Mouse (Mus musculus): ENCODE measurements around the gene Clca3a1.
A peak's percentile ranks its signal among the peaks of the same experiment; 100 is the strongest.
"Not testable (repeated sequence)": the region's sequence is repeated elsewhere in the genome, so short reads cannot be mapped to it uniquely, and the experiment has no call there.

The Clca3a1 gene

DNA sequence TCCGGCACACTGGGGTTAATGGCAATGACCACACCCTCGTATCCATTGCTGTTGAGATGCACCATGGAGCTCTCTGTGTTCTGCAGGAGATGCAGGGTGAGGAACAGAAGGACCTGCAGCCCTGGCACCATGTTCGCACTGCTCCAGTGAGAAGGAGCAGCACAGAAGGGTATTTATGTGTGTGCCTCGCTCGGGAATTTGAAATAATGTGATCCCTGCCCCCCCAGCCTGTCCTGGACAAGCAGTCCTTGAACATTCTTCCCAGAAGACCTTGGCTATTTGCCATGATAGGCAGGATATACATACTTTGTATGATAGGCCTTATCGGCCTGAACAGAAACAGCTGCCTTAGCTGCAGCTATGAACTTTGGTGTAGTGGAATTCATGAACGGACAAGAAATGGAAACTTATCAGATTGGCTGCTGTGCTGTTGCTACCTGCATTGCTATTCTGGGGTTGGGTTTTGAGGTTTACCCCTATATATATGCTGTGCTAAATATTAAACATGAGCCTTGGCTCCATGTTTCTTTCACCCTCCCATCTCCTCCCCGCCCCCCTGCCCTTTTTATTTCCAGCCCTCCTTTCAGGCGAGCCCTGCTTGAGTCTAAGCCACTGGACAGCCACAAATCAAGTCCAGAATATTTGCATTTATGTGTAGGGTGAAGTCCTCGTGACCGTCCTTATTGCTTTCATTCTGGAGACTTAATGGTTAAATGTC is at the start of gene Clca3a1:
Gene Clca3a1, minus strand, starts transcription at position 386 of the 718 bp plus-strand sequence.
- no peak for DNase-seq (ENCODE audit: low read depth, low spot score)

DNA sequence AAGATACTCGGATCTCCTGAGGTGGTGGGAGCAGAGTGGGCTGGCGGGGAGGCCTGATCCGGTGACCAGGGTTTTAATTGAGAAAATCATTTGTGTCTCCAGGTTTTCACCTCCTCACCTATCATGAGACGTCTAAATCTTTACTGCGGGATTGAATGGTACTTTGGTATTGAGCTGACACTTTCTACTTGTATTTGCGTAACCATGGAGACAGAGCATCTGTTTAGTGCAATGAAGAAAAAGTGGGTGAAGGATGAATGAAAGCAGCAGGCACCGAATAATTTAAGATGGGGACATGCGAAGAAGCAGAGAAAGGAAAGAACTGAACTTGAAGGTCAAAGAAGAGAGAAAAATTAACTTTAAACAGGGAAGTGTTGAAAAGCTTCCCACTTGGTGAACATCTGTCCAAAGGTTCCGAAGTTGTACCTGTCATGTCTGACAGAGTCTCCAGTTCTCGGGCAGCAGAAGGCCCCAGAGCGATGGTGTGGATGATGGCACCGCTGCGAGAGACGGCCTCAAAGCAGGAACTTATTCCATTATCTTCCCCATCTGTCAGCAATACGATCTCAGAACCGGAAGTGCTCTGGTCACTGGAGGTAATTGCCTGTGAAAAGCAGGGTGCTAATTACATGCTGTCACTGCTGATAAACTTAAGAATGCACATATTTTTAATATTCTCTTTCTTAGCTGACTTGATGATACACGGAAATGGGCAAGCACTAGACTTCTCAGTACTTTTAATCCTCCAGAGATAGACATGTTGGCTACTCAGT is 47.6 kb upstream of the Clca3a1 start:
- not testable (repeated sequence) for DNase-seq (ENCODE audit: low read depth, low spot score)

DNA sequence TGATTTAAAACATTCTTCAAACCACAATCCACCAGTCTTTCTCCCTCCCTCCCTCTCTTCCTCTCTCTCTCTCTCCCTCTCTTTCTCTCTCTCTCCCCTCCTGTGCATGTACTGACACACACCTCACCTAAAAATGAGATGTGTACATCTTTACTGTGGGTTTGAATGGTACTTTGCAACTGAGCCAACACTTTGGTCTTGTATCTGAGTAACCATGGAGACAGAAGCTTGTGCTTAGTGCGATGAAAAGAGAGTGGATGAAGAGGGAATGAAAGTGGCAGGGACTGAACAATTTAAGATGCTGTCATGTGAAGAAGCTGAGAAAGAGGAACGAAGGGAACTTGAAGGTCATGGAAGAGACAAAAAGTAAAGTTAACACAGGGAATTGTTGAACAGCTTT is 45.8 kb upstream of the Clca3a1 start:
- DNase-seq (ENCODE audit: low read depth, low spot score) = not testable (repeated sequence)

DNA sequence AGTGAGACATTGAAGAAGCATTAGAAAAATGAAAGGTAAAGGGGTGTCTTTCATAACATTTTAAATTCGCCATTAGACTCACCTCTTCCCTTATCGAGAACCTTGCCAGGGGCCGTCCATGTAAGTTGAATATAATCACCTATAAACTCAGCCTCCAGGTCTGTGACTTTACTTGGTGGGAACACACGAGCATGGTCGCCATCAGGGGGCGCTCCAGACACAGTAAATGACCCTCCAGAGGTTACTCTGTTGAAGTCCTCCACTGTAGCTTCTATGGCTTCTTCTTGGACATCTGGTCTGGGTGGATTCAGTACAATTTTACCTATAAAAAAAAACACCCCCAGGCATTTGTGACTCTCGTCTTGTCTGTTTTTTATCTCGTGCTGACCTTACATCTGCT is 41.1 kb upstream of the Clca3a1 start:
- no peak for DNase-seq (ENCODE audit: low read depth, low spot score)

DNA sequence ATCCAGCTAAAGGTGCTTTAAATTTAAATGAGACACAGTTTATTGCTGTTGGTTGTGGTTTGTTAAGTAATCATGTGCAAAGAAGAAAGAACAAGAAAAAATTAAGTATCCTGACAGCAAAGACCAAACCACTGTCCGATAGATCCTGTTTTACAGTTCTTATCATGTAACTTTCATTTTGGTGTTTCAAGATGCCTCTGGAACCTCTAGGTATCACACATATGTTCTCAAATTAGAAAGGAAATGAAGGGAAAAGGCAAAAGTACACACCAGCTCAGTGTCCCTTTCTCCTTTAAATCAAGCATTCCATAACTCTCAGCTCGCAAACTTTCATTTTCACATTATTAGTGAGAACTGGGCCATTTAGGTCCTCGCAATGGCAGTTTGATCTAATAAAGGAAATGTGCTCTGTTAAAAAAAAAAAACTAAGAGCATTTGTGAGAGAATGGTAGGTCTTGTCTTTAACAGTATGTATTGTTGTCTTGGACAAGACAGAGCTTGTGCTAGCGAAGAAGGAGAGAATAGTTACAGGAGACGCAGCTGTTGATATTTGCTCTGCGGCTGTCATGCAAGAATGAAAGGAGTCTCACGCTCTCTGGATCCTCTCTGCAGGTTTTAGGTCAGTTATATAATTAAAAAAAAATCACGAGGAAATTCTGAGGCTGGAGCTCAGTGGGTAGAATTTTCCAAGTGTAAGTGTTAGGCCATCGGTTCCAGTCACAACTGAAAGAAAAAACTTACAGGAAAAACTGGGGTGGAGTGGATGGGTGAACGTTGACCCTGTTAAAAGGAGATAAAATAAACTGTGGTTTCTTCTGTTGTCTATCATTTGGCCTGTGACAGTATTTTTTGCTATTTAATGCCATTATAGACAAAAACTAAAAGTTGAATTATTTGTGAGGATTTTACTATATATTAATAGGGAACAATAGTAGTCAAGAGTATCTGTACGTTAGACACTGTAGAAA is 24.7 kb upstream of the Clca3a1 start:
- DNase-seq (ENCODE audit: low read depth, low spot score) = no peak

DNA sequence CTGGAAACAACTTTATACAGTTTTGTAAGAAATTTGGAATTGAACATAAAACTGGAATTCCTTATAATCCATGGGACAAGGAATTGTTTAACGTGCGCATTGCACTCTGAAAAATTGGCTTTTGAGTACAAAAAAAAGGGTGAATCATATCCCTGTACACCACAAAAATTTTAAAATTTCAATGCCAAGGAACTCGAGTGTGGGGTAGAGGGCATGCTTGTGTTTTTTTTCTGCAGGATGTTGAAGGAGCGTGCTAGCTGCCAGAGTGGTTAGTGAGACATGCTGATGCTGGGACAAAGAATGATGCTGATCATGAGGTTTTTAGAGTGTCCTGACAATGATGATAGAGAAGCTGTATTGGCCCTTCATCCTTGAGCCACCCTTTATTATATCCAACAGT is 4.4 kb upstream of the Clca3a1 start:
- DNase-seq (ENCODE audit: low read depth, low spot score) = no peak

DNA sequence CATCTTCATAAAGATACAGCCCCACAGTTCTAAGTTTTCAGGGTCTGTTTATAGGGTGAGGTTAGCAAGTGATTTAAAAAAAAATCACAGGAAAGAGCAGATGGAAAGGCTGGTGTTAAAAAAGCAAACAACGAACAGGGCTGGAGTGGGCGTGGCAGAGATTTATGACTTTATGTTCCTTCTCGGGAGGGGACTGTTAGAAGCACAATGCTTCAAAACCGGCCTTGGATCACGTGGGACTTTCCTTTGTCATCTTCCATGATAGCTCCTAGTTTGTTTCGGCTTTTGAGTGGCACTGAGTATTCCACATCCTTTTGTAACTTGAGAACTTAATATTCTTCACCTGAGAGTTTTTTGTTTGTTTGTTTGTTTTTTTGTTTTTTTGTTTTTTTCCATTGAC is 677 bp upstream of the Clca3a1 start:
- DNase-seq (ENCODE audit: low read depth, low spot score) = no peak

DNA sequence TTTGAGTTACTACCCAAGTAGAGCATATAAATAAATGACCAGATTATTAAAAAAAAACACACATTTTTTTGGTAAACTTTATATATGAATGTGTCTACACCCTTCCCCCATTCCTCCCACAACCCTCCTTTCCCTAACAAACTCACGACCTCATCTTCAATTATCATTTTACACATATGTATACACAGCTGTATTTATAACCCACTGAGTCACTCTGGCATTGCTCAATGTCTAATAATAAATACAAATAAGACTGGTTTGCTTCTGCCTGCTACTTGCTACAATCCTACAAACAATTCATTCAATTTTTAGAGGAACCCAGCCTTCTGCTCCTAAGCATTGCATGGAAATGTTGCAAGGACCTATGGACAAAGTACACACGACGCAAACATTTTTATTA is 1.1 kb downstream of the Clca3a1 start:
- no peak for DNase-seq (ENCODE audit: low read depth, low spot score)

DNA sequence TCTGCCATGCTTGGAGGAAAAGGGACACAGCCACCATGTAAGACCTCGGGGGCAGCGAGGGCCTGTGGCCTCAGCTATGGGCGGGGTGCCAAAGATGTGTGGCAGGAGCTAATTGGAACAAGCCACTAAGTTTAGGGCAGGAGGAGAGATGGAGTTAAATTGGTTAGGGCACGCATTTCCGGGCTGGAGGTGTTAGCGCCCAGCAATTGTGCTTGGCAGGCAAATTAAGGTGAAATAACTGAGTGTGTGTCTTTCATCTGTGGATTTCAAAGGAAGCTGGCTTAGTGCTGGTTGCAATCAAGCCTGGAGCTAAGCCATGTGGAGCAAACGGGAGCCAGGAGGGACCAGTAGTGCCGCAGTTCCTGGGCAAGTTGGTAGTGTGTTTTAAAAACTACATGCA is 4.7 kb downstream of the Clca3a1 start:
- DNase-seq (ENCODE audit: low read depth, low spot score) = not testable (repeated sequence)

DNA sequence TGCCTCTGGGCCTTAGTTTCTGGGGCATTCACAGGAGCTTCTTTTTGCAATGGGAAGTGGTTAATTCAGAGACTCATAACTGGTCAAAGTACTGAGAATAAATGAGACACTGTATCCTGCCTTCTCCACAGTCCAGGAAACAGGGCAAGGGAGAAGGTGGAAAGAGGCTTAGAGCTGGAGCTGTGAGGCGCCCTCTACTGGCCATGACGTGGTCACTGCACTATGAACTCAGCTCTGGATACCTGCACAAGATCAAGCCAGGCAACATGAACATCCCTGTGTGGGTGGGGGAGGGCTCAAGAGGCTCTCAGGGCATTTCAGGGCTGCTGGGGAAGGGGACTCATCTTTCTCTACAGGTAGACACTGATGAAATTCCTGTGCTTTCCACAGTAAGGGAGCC is 7.7 kb downstream of the Clca3a1 start:
- no peak for DNase-seq (ENCODE audit: low read depth, low spot score)

DNA sequence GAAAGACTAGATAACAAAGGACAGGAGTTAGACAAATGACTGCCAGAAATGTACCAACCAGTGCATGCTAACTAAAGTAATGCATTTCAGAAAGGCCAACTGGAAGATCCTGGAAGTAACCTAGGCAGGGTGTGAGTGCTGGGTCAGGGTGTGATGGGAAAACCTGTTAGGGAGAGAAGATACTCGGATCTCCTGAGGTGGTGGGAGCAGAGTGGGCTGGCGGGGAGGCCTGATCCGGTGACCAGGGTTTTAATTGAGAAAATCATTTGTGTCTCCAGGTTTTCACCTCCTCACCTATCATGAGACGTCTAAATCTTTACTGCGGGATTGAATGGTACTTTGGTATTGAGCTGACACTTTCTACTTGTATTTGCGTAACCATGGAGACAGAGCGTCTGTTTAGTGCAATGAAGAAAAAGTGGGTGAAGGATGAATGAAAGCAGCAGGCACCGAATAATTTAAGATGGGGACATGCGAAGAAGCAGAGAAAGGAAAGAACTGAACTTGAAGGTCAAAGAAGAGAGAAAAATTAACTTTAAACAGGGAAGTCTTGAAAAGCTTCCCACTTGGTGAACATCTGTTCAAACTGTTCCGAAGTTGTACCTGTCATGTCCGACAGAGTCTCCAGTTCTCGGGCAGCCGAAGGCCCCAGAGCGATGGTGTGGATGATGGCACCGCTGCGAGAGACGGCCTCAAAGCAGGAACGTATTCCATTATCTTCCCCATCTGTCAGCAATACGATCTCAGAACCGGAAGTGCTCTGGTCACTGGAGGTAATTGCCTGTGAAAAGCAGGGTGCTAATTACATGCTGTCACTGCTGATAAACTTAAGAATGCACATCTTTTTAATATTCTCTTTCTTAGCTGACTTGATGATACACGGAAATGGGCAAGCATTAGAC is 11.5 kb downstream of the Clca3a1 start:
- not testable (repeated sequence) for DNase-seq (ENCODE audit: low read depth, low spot score)

DNA sequence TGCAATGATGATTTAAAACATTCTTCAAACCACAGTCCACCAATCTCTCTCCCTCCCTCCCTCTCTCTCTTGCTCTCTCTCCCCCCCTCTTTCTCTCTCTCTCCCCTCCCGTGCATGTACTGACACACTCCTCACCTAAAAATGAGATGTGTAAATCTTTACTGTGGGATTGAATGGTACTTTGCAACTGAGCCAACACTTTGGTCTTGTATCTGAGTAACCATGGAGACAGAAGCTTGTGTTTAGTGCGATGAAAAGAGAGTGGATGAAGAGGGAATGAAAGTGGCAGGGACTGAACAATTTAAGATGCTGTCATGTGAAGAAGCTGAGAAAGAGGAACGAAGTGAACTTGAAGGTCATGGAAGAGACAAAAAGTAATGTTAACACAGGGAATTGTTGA is 13.1 kb downstream of the Clca3a1 start:
- not testable (repeated sequence) for DNase-seq (ENCODE audit: low read depth, low spot score)

DNA sequence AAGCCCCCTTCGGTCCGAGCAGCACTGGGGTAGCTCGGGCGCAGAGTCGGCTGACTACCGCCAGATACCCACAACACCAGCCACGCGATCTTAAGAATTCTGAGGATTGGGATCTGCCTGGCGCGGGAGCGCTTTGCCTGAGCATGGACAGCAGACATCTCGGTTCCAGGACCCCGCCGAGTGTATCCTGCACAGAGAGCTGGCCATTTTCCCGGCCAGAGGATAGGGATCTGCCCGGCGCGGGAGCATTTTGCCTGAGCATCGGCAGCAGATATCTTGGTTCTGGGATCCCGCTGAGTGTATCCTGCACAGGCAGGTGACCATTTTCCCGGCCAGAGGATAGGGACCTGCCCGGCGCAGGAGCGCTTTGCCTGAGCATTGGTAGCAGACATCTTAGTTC is 22.4 kb downstream of the Clca3a1 start:
- not testable (repeated sequence) for DNase-seq (ENCODE audit: low read depth, low spot score)

DNA sequence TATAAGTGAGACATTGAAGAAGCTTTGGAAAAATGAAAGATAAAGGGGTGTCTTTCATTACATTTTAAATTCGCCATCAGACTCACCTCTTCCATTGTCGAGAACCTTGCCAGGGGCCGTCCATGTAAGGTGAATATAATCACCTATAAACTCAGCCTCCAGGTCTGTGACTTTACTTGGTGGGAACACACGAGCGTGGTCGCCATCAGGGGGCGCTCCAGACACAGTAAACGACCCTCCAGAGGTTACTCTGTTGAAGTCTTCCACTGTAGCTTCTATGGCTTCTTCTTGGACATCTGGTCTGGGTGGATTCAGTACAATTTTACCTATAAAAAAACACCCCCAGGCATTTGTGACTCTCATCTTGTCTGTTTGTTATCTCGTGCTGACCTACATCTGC is 23.9 kb downstream of the Clca3a1 start:
- DNase-seq (ENCODE audit: low read depth, low spot score) = peak; percentile 27

DNA sequence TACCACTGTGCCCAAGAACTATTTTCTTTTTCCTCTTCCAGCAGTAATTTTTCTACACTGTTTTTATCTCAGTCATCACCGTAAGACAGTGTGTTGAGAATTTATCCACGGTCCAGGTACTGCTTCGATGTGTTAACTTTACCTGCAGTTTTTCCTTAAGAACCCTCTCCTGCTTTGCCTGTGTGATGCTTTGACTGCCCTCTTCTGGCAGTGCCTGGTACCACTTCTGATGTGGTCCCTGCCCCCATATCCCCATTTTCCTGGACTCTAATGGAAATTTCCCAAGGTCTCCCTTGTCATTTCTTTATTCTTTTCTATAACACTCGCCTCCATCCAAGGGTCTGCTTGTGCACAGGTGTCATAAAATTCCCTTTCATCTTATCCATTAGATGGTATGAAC is 37.3 kb downstream of the Clca3a1 start:
- no peak for DNase-seq (ENCODE audit: low read depth, low spot score)

DNA sequence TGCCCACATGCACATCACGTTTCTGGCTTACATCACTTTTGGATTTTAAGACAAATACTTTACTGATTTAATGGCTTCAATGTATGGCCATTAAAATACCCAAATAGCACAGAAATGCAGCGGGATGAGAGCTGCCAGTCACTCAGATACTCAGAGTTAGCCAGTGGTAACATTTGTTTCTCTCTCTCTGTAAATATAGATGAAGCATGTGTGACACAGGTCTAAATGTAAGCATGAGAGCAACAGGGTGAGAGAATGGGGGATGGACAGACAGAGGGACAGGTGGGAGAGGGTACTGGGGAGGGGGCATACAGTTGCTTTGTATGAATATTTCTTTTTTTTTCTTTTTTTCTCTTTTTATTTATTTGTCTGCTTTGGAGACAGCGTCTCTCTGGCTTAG is 38.2 kb downstream of the Clca3a1 start:
- not testable (repeated sequence) for DNase-seq (ENCODE audit: low read depth, low spot score)

DNA sequence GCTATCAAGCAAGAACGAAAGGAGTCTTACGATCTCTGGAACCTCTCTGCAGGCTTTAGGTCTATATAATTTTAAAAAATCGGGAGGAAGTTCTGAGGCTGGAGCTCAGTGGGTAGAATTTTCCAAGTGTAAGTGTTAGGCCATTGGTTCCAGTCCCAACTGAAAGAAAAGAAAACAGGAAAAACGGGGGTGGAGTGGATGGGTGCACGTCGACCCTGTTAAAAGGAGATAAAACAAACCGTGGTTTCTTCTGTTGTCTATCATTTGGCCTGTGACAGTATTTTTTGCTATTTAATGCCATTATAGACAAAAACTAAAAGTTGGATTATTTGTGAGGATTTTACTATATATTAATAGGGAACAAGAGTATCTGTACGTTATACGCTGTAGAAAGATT is 38.9 kb downstream of the Clca3a1 start:
- no peak for DNase-seq (ENCODE audit: low read depth, low spot score)

DNA sequence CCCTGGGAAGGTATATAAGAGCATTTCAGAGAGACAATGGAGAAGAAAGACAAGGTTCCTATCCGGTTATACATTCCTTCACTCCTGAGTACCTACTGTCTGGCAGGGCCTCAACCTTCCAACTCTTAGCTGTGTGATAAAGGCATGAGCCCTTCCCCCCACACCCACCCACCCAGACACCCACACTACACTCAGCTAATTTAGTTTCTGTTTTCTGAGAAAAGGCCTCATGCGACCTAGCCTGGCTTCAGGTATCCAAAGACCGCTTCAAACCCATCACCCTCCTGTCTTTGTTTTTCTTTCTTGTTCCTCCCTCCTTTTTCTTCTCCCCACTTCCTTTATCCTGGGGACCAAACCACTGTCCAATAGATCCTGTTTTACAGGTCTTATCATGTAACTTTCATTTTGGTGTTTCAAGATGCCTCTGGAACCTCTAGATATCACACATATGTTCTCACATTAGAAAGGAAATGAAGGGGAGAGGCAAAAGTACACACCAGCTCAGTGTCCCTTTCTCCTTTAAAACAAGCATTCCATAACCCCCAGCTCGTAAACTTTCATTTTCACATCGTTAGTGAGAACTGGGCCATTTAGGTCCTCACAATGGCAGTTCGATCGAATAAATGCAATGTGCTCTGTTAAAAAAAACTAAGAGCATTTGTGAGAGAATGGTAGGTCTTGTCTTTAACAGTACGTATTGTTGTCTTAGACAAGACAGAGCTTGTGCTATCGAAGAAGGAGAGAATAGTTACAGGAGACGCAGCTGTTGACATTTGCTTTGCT is 39.5 kb downstream of the Clca3a1 start:
- DNase-seq (ENCODE audit: low read depth, low spot score) = no peak

DNA sequence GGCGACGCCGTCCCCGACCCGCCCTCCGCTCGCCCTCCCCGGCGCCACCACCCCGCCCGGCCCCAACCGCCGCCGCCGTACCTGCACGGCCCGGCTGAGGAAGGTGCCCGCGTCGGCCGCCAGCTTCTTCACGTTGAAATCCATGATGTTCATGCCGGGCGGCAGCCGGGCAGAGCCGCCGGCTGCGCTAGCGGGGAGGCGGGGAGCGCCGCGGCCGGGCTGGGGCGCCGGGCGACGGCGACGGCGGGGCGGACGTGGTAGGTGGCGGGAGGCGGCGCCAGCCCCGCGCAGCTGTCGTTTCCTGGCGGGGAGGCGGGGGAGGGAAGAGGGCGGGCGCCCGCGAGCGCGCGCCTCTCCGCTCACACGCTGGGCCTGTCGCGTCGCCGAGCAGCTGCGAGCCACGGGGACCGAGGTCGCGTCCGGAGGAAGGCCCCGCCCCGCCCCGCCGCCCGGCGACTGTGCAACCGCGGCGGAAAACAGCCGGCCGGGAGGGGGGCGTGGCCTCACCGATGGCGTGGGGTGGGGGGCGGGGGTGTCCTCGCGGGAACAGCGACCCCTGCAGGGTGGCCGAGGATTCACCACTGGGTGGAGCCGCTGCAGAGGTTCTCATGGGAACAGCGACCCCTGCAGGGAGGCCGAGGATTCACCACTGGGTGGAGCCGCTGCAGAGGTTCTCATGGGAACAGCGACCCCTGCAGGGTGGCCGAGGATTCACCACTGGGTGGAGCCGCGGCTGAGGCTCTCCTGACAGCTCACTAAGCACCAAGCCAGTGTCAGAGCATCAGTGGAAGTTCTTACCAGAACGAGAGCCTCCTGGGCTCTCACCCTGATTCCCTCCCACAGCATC is 40.7 kb downstream of the Clca3a1 start, which contains the start of gene Sh3glb1:
Gene Sh3glb1, minus strand, starts transcription at position 435 of the 847 bp plus-strand sequence.
- peak; percentile 90 for DNase-seq (ENCODE audit: low read depth, low spot score)
